Mouse (Mus musculus) intestine, embryonic 14.5 days (tissue): ENCODE results near the gene Cops2. TPM values are rescaled to one million over a fixed set of nuclear protein-coding genes. Genes with fewer than 3 reads are reported as not detected.

Experiments
- ATAC-seq: fragments of 200-750 bp; cut with Nextera tagmentation; replicated peaks from 2 replicates; pipeline ENCODE4 v1.8.0; 2017; ENCODE audit warnings: low read depth, moderate number of reproducible peaks, moderate TSS enrichment, moderate library complexity; ENCODE audit not compliant: low FRiP score, low TSS enrichment
- DNase-seq: peaks from one replicate; pipeline ENCODE4 v3.0.0-alpha.2; 2018; ENCODE audit warnings: low spot score
- H3K27ac ChIP-seq: fragments of 300-500 bp; sonication (generic); 2 replicates; pipeline ENCODE4 v1.5.1; 2014; ENCODE audit warnings: low read depth, mild to moderate bottlenecking, control low read depth
- H3K27me3 ChIP-seq: fragments of 300-500 bp; sonication (generic); replicated peaks from 2 replicates; pipeline ENCODE4 v1.6.1; 2014; ENCODE audit warnings: low read length, control low read depth; ENCODE audit not compliant: control insufficient read depth, insufficient read depth
- H3K36me3 ChIP-seq: fragments of 300-500 bp; sonication (generic); 2 replicates; pipeline ENCODE4 v1.6.1; 2014; ENCODE audit warnings: low read length, control low read depth; ENCODE audit not compliant: control insufficient read depth, insufficient read depth
- H3K4me1 ChIP-seq: fragments of 300-500 bp; sonication (generic); replicated peaks from 2 replicates; pipeline ENCODE4 v1.6.1; 2014; ENCODE audit warnings: low read length, control low read depth, mixed read lengths; ENCODE audit not compliant: control insufficient read depth, insufficient read depth
- H3K4me2 ChIP-seq: fragments of 300-500 bp; sonication (generic); 2 replicates; pipeline ENCODE4 v1.6.1; 2014; ENCODE audit warnings: low read length
- H3K4me3 ChIP-seq: fragments of 300-500 bp; sonication (generic); 2 replicates; pipeline ENCODE4 v1.5.1; 2014; ENCODE audit warnings: low read depth, low read length, control low read depth, mixed read lengths
- H3K9ac ChIP-seq: fragments of 300-500 bp; sonication (generic); 2 replicates; pipeline ENCODE4 v1.6.1; 2014; ENCODE audit warnings: mild to moderate bottlenecking, low read length
- H3K9me3 ChIP-seq: fragments of 300-500 bp; sonication (generic); 2 replicates; pipeline ENCODE4 v1.6.1; 2016; ENCODE audit warnings: low read length, control low read depth; ENCODE audit not compliant: control insufficient read depth
- WGBS: fragments of 180-500 bp; shearing (Covaris S2); extraction: QIAGEN DNeasy Blood & Tissue Kit; methylation state at CpG from one replicate; pipeline ENCODE4 v1.1.7; 2014; 5-methylcytosine and 5-hydroxymethylcytosine counted together
- polyA plus RNA-seq: library from polyadenylated mRNA; unstranded; fragments of >200 nt; fragmentation: Nextera tagmentation; extraction: Ambion mirVana; gene quantifications from 2 replicates; pipeline ENCODE4 v1.2.1, GENCODE M21; 2014

Gene Cops2
- polyA plus RNA-seq, 1 experiment from 2014 or later: 70.9 TPM

DNA sequence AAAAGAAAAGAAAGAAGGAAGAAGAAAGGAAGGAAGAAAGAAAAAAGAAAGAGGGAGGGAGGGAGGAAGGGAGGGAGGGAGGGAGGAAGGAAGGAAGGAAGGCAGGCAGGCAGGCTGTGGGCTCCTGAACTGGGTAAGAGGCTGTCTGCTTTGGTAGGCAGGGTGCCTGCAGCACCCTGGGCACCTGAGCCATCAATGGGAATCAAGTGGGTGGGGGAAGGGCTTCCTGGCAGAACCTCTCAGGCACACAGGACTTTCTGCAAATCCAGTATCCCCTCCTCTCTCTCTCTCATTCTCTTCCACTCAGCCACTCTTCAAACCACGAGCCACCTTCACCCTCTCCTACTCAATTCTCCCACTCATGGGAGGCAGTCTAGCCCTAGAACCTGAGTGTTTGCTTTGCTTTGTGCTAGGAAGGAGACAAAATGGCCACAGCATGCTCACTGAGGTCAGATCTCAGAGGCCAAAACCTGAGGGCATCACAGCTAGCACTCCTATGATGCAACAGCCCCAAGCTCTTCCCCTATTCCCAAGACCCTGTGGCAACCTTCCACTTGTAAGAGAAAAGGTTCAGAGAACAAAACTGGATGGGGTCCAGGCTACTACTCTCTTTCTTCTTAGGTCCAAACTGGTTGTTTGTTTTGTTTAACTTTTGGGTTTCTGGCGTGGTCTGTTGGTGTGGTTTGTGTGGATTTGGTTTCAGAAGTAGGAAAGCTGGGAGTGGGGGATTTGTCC, 66.6 kb downstream of the Cops2 start:
- no peaks in the 10 kb centered on the region for H3K9me3 ChIP-seq
- no peak for ATAC-seq
- H3K4me2 ChIP-seq: no peak overlapping the region
- no peak overlapping the region for H3K9ac ChIP-seq
- no peaks in the 10 kb centered on the region for H3K27me3 ChIP-seq
- no peak overlapping the region for H3K27ac ChIP-seq
- 80% methylated on average over 2 of the region's 2 CpGs for WGBS
- no peaks in the 10 kb centered on the region for H3K36me3 ChIP-seq
- DNase-seq: no peak
- H3K4me1 ChIP-seq: no peaks in the 10 kb centered on the region
- no peak overlapping the region for H3K4me3 ChIP-seq

- WGBS: 57% methylated on average over 7 of the region's 7 CpGs
- DNase-seq: no peak
- H3K9me3 ChIP-seq: no peaks in the 10 kb centered on the region
Observed at GRCm38 (mm10) chr2:125791485-125791885, 67.5 kb downstream of the Cops2 start.

DNA sequence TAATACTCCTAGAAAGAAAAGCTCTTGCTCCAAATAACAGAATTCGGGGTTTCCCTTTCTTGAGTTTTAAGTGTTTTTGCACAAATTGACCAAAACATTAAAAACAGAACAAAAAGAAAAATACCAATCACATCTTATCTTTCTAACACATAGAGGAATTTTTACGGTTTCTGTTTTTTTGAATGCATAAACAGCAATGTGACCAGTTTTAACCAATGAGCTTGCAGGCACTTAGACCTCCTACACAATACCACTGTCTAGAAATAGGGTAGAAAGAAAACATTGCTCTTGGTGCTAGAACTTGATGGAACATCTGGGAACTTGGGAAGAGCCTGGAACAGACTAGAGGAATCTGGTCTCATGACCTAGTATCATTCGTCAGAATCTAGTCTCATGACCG, 68.7 kb downstream of the Cops2 start:
- Histone ChIP-seq H3K9ac (no peak overlapping the region), H3K27ac (no peak overlapping the region), H3K4me2 (no peak overlapping the region), H3K4me1 (no peaks in the 10 kb centered on the region), H3K27me3 (no peaks in the 10 kb centered on the region), H3K4me3 (no peak overlapping the region), H3K36me3 (no peaks in the 10 kb centered on the region), H3K9me3 (no peaks in the 10 kb centered on the region)
- WGBS: 88% methylated on average over 4 of the region's 4 CpGs
- DNase-seq (no peak), ATAC-seq (no peak)

More at GRCm38 (mm10) chr2:125791485-125791885, 67.5 kb downstream of the Cops2 start:
- H3K27me3 ChIP-seq: no peaks in the 10 kb centered on the region
- no peak overlapping the region for H3K27ac ChIP-seq
- no peak overlapping the region for H3K4me3 ChIP-seq
- no peaks in the 10 kb centered on the region for H3K36me3 ChIP-seq
- H3K4me1 ChIP-seq: no peaks in the 10 kb centered on the region
- no peak overlapping the region for H3K9ac ChIP-seq
- no peak overlapping the region for H3K4me2 ChIP-seq
- ATAC-seq: no peak

DNA sequence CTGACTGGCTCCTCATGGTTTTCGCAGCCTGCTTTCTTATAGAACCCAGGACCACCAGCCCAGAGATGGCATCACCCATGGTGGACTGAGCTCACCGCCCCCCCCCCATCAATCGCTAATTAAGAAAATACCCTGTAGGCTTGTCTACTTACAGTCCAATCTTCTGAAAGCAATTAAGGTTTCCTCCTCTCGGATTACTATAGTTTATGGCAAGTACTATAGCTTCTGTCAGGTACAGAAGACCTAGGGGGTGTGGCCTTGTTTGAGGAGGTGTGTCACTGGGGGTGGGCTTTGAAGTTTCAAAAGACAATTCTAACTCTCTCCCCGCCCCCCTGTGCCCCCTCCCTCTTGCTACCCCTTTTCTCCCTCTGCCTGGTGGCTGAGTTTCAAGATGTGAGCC, 69.7 kb downstream of the Cops2 start:
- no peak overlapping the region for H3K9ac ChIP-seq
- DNase-seq (no peak), ATAC-seq (no peak)
- no peaks in the 10 kb centered on the region for H3K9me3 ChIP-seq
- H3K27me3 ChIP-seq: no peaks in the 10 kb centered on the region
- H3K36me3 ChIP-seq: no peaks in the 10 kb centered on the region
- H3K4me3 ChIP-seq: no peak overlapping the region
- 74% methylated on average over 5 of the region's 5 CpGs for WGBS
- no peak overlapping the region for H3K27ac ChIP-seq
- H3K4me2 ChIP-seq: no peak overlapping the region
- H3K4me1 ChIP-seq: no peaks in the 10 kb centered on the region

- H3K4me2 ChIP-seq: no peak overlapping the region
- no peak for ATAC-seq
- no peak for DNase-seq
- H3K4me1 ChIP-seq: no peaks in the 10 kb centered on the region
- no peaks in the 10 kb centered on the region for H3K36me3 ChIP-seq
- WGBS: 52% methylated on average over 3 of the region's 3 CpGs
- H3K9ac ChIP-seq: no peak overlapping the region
- no peaks in the 10 kb centered on the region for H3K27me3 ChIP-seq
- no peaks in the 10 kb centered on the region for H3K9me3 ChIP-seq
- H3K27ac ChIP-seq: no peak overlapping the region
- H3K4me3 ChIP-seq: no peak overlapping the region
Observed at GRCm38 (mm10) chr2:125788785-125789184, 70.2 kb downstream of the Cops2 start.

- H3K9ac ChIP-seq: no peak overlapping the region
- H3K27ac ChIP-seq: no peak overlapping the region
- H3K4me1 ChIP-seq: peaks cover 2% of the 10 kb centered on the region; the same call in 1 of the 2 replicates
- no peaks in the 10 kb centered on the region for H3K36me3 ChIP-seq
- DNase-seq: no peak
- H3K27me3 ChIP-seq: no peaks in the 10 kb centered on the region
- H3K4me2 ChIP-seq: no peak overlapping the region
- H3K4me3 ChIP-seq: no peak overlapping the region
- H3K9me3 ChIP-seq: no peaks in the 10 kb centered on the region
- no peak for ATAC-seq
Observed at GRCm38 (mm10) chr2:125788351-125788750, 70.6 kb downstream of the Cops2 start.

DNA sequence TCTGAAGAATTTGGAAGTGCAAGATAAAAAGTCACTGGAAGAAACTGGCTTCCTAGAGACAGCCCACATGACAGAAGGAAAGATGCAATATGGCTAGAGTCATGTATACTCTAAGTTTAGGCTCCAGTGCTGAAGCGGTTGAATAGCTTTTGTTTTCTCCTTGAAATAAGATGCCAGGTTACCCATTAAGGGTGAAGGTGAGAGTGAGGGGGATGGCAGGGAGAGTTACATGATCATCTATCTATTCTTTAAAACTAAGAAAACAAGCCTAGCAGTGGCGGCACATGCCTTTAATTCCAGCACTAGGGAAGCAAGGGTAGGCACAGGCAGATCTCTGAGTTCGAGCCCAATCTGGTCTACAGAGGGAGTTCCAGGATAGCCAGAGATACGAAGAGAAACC, 73.9 kb downstream of the Cops2 start:
- Histone ChIP-seq H3K9ac (no peak overlapping the region), H3K4me3 (no peak overlapping the region), H3K27me3 (no peaks in the 10 kb centered on the region), H3K27ac (no peak overlapping the region), H3K4me1 (peaks cover 21% of the 10 kb centered on the region), H3K36me3 (no peaks in the 10 kb centered on the region), H3K4me2 (no peak overlapping the region), H3K9me3 (no peaks in the 10 kb centered on the region)
- WGBS: 72% methylated on average over 4 of the region's 4 CpGs
- ATAC-seq (no peak), DNase-seq (no peak)

DNA sequence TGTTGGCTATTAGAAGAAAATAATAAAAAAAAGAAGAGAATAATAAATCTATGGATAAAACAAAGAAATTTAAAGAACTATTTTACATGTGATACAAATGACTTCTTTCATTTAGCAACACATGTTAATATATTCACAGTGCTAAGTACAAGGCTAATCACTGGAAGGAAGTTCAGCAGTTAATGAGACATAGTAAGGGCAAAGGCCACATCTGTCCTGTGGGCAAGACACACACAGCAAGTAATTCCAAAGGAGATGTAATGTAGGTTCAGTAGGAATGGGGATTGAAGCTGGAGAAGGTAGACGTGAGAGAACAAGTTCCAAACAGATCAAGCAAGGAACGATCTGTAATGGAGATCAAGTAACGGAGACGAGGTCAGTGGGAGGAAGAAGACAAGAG, 74.5 kb downstream of the Cops2 start:
- H3K27ac ChIP-seq: no peak overlapping the region
- H3K4me1 ChIP-seq: peaks cover 21% of the 10 kb centered on the region
- H3K36me3 ChIP-seq: no peaks in the 10 kb centered on the region; the same call in 1 of the 2 replicates
- DNase-seq (no peak), ATAC-seq (no peak)
- H3K9me3 ChIP-seq: no peaks in the 10 kb centered on the region
- no peak overlapping the region for H3K4me3 ChIP-seq
- no peaks in the 10 kb centered on the region for H3K27me3 ChIP-seq
- WGBS: 76% methylated on average over 4 of the region's 4 CpGs
- no peak overlapping the region for H3K9ac ChIP-seq
- no peak overlapping the region for H3K4me2 ChIP-seq

GRCm38 (mm10) chr2:125783868-125784267, 75.1 kb downstream of the Cops2 start:
- DNase-seq: no peak
- no peaks in the 10 kb centered on the region for H3K27me3 ChIP-seq
- no peaks in the 10 kb centered on the region; the same call in 1 of the 2 replicates for H3K36me3 ChIP-seq
- no peak overlapping the region for H3K4me2 ChIP-seq
- H3K9ac ChIP-seq: no peak overlapping the region
- 51% methylated on average over 4 of the region's 4 CpGs for WGBS
- H3K4me3 ChIP-seq: no peak overlapping the region
- H3K27ac ChIP-seq: no peak overlapping the region
- no peak for ATAC-seq
- H3K9me3 ChIP-seq: no peaks in the 10 kb centered on the region
- peaks cover 21% of the 10 kb centered on the region for H3K4me1 ChIP-seq
